Mouse (Mus musculus) heart, embryonic 11.5 days (tissue): ENCODE results near the gene Gm11627. TPM values are rescaled to one million over a fixed set of nuclear protein-coding genes. Genes with fewer than 3 reads are reported as not detected.

Source experiments
- ATAC-seq: fragments of 200-750 bp; cut with Nextera tagmentation; replicated peaks from 2 replicates; pipeline ENCODE4 v1.8.0; 2017; ENCODE audit warnings: moderate library complexity; ENCODE audit not compliant: insufficient number of reproducible peaks, low FRiP score, low TSS enrichment
- H3K27ac ChIP-seq: fragments of 300-500 bp; sonication (generic); 2 replicates; pipeline ENCODE4 v1.5.1; 2014; ENCODE audit warnings: mild to moderate bottlenecking, low read depth, low read length
- H3K27me3 ChIP-seq: fragments of 300-500 bp; sonication (generic); 2 replicates; pipeline ENCODE4 v1.6.1; 2014; ENCODE audit warnings: mild to moderate bottlenecking, low read length, mixed read lengths; ENCODE audit not compliant: control insufficient read depth, insufficient read depth
- H3K36me3 ChIP-seq: fragments of 300-500 bp; sonication (generic); 2 replicates; pipeline ENCODE4 v1.6.1; 2014; ENCODE audit warnings: mild to moderate bottlenecking, low read length, moderate library complexity, mixed read lengths; ENCODE audit not compliant: control insufficient read depth, insufficient read depth
- H3K4me1 ChIP-seq: fragments of 300-500 bp; sonication (generic); 2 replicates; pipeline ENCODE4 v1.6.1; 2014; ENCODE audit warnings: low read length; ENCODE audit not compliant: control insufficient read depth, insufficient read depth
- H3K4me2 ChIP-seq: fragments of 300-500 bp; sonication (generic); 2 replicates; pipeline ENCODE4 v1.6.1; 2014; ENCODE audit warnings: mild to moderate bottlenecking, moderate library complexity
- H3K4me3 ChIP-seq: fragments of 300-500 bp; sonication (generic); 2 replicates; pipeline ENCODE4 v1.5.1; 2014; ENCODE audit warnings: low read depth, low read length
- H3K9ac ChIP-seq: fragments of 300-500 bp; sonication (generic); 2 replicates; pipeline ENCODE4 v1.6.1; 2014; ENCODE audit warnings: mild to moderate bottlenecking, low read depth, low read length, moderate library complexity
- H3K9me3 ChIP-seq: fragments of 300-500 bp; sonication (generic); replicated peaks from 2 replicates; pipeline ENCODE4 v1.6.1; 2016; ENCODE audit warnings: low read length; ENCODE audit not compliant: control insufficient read depth
- WGBS: fragments of 180-500 bp; shearing (Covaris S2); extraction: QIAGEN DNeasy Blood & Tissue Kit; methylation state at CpG from one replicate; pipeline ENCODE4 v1.1.7; 2014; ENCODE audit not compliant: insufficient replicate concordance; 5-methylcytosine and 5-hydroxymethylcytosine counted together
- polyA plus RNA-seq: library from polyadenylated mRNA; unstranded; fragments of >200 nt; fragmentation: Nextera tagmentation; extraction: Ambion mirVana; gene quantifications from 2 replicates; pipeline ENCODE4 v1.2.1, GENCODE M21; 2014

Gene Gm11627
- polyA plus RNA-seq, 1 experiment from 2014 or later, result 13.6 TPM

- Histone ChIP-seq H3K27ac (peak overlapping the region; percentile 84), H3K27me3 (no peaks in the 10 kb centered on the region; the same call in 1 of the 2 replicates), H3K4me2 (no peak overlapping the region; the same call in 1 of the 2 replicates), H3K36me3 (no peaks in the 10 kb centered on the region), H3K4me1 (peaks cover 28% of the 10 kb centered on the region), H3K9me3 (no peaks in the 10 kb centered on the region), H3K4me3 (0 out of 2 replicates have a peak overlapping the region, but pooled peaks have one; percentile 9), H3K9ac (peak overlapping the region; percentile 59)
- no peak for ATAC-seq
- WGBS, result 10% methylated on average over 5 of the region's 5 CpGs
These were observed 3.5 kb upstream of the Gm11627 start for GRCm38 (mm10) chr11:102582736-102583135.

DNA sequence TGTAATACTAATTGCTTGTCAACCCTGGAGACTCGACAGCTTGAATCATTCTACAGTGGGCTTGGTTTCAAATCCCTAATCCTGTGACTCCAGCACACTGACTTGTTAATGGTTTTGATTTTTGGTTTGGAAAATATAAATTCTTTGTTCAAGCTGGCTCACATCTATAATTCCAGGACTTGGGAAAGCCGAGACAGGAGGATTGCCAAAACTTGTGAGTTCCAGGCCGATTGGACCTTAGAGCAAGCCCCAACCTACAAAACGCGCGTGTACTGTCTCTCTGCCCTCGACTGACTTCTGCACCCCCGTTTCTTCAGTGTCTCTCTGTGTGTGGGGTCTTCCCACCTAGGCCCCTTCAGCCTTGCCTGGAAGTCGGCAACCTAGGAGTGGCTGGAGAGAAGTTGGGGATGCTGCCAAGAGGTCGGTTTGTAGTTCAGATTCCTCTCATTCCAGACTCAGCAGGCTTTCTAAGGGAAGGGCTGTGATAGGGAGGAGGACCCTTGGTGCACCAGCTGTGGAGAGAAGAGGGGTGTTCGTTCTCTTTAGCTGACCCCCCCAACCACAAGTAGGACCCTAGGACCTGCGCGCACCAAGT, 2.9 kb upstream of the Gm11627 start:
- peaks cover 31% of the 10 kb centered on the region for H3K4me1 ChIP-seq
- H3K36me3 ChIP-seq, result no peaks in the 10 kb centered on the region
- WGBS, result 23% methylated on average over 13 of the region's 13 CpGs
- 0 out of 2 replicates have a peak overlapping the region, but pooled peaks have one; percentile 9 for H3K4me3 ChIP-seq
- no peaks in the 10 kb centered on the region for H3K9me3 ChIP-seq
- no peak for ATAC-seq
- peak overlapping the region; percentile 59 for H3K9ac ChIP-seq
- peak overlapping the region; percentile 41 for H3K4me2 ChIP-seq
- H3K27me3 ChIP-seq, result no peaks in the 10 kb centered on the region; the same call in 1 of the 2 replicates
- peak overlapping the region; percentile 84 for H3K27ac ChIP-seq

DNA sequence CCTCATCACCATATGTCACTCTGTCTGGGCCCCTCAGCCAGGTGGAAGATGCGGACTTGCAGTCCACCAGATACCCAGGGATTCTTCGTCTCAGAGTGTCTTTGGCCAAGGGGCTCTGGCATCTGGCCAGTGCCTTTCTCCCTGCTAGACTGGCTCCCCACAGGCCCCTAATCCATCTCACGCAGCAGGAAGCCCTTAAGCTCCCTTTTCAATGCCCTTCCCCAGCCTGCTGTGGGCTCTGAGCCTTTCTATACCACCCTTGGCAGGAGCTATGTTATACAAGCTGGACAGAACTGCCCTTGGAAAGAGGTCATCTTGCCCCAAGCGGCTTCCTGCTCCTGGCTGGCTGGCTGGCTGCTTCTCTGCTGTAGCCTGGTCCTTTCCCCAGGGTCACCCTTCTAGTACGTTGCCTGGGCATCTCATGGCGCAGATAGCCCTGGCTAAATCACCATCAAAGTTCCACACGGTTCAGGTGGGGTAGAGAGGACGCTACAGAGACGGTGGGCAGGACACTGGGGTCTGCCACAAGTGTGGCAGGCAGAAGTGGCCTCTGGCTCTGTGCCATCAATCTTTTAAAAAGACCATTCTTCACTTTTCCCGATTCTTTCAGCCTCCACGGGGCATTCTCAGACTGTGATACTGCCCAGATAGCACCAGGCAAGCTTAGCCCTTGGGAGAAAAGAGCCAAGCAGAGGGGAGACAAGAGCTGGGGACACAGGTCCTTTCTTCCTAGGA, 2.2 kb upstream of the Gm11627 start:
- Histone ChIP-seq H3K36me3 (no peaks in the 10 kb centered on the region), H3K9me3 (no peaks in the 10 kb centered on the region), H3K4me2 (peak overlapping the region; percentile 14; the same call in 1 of the 2 replicates), H3K27ac (peak overlapping the region; percentile 84), H3K27me3 (no peaks in the 10 kb centered on the region; the same call in 1 of the 2 replicates), H3K9ac (peak overlapping the region; percentile 44), H3K4me3 (no peak overlapping the region), H3K4me1 (peaks cover 33% of the 10 kb centered on the region)
- WGBS, result 16% methylated on average over 11 of the region's 11 CpGs
- ATAC-seq, result no peak

- no peaks in the 10 kb centered on the region; the same call in 1 of the 2 replicates for H3K27me3 ChIP-seq
- WGBS, result 21% methylated on average over 3 of the region's 3 CpGs
- H3K4me3 ChIP-seq, result peak overlapping the region; percentile 40
- ATAC-seq, result no peak
- H3K4me2 ChIP-seq, result peak overlapping the region; percentile 60
- H3K9ac ChIP-seq, result peak overlapping the region; percentile 78
- H3K9me3 ChIP-seq, result no peaks in the 10 kb centered on the region
- peaks cover 37% of the 10 kb centered on the region for H3K4me1 ChIP-seq
- H3K36me3 ChIP-seq, result no peaks in the 10 kb centered on the region
- peak overlapping the region; percentile 82 for H3K27ac ChIP-seq
These were observed 721 bp upstream of the Gm11627 start for GRCm38 (mm10) chr11:102580034-102580330.

DNA sequence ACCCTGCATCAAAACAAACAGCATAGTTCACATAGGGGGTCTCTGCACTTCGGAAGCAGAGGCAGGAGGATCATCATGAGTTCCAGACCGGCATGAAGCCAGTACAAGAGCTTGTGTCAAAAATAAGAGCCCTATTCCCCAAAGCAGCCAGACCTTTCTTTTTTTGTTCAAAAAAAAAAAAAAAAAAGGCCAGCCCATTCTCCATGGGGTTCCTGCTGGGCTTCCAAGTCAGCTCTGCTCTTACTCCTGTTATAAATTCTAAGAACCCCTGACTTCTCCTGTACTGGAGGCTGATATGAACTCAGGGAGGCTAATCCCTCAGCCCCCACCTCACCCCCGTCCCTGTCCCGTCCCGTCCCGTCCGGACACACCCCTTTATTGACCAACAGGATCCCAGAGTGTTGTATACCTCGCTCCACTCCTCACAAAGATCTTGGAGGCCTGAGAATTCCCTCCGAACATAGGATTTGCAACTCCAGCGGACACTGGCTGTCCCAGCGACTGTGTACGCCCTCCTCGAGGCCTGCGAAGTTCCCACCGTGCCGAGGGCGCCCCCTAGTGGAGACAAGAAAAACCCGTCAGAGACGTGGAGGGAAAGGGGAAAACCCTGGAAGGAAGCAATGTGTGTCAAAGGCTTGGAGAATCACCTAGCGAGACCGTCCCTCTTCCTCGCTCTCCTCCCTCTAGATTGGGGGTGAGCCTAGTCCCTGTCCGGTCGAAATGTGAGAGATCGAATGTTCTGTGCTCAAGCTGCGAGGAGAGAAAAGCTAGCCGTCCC, 731 bp downstream of the Gm11627 start:
- H3K27ac ChIP-seq, result peak overlapping the region; percentile 82

GRCm38 (mm10) chr11:102576050-102576754, 3.1 kb downstream of the Gm11627 start:
- no peaks in the 10 kb centered on the region for H3K27me3 ChIP-seq
- WGBS, result 43% methylated on average over 13 of the region's 13 CpGs
- no peaks in the 10 kb centered on the region for H3K9me3 ChIP-seq
- ATAC-seq, result no peak
- H3K4me3 ChIP-seq, result no peak overlapping the region
- H3K4me1 ChIP-seq, result peaks cover 22% of the 10 kb centered on the region
- H3K4me2 ChIP-seq, result no peak overlapping the region
- H3K27ac ChIP-seq, result no peak overlapping the region
- no peak overlapping the region for H3K9ac ChIP-seq
- H3K36me3 ChIP-seq, result no peaks in the 10 kb centered on the region

More for the DNA sequence above, 731 bp downstream of the Gm11627 start:
- Histone ChIP-seq H3K36me3 (no peaks in the 10 kb centered on the region), H3K4me3 (peak overlapping the region; percentile 40), H3K4me1 (peaks cover 37% of the 10 kb centered on the region), H3K9ac (peak overlapping the region; percentile 78), H3K27me3 (no peaks in the 10 kb centered on the region; the same call in 1 of the 2 replicates), H3K9me3 (no peaks in the 10 kb centered on the region), H3K4me2 (peak overlapping the region; percentile 60)
- 0 out of 2 replicates have a peak, but pooled peaks have one; percentile 6 for ATAC-seq
- 9% methylated on average over 27 of the region's 27 CpGs for WGBS

DNA sequence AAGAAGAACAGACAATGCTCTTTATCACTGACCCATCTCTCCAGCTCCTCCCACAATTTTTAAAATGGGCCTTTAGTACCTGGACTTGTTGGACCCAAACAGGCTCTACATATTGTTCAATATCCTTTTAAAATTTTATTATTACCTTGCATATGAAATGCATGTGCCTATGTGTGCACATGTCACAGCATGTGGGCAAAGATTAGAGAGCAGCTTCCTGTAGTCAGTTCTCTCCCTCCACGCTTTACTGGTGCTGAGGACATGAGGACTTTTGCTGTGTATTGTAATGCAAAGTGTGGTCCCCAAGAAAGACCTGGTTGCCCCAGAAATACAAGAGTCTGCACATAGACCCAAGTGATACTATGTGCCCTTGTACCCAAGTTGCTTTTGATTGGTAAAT, 4.2 kb downstream of the Gm11627 start:
- H3K4me3 ChIP-seq, result no peak overlapping the region
- no peak overlapping the region for H3K4me2 ChIP-seq
- H3K9ac ChIP-seq, result no peak overlapping the region
- peaks cover 15% of the 10 kb centered on the region for H3K4me1 ChIP-seq
- 68% methylated on average over 1 of the region's 1 CpGs for WGBS
- ATAC-seq, result no peak
- no peaks in the 10 kb centered on the region for H3K9me3 ChIP-seq
- no peak overlapping the region for H3K27ac ChIP-seq
- H3K27me3 ChIP-seq, result no peaks in the 10 kb centered on the region
- no peaks in the 10 kb centered on the region for H3K36me3 ChIP-seq
